Mouse (Mus musculus) MEL-GATA-1-ER (cell line): Measurements from ENCODE around the gene Kcnj16.

ENCODE experiments used
- DNase-seq: peaks from one replicate; pipeline ENCODE4 v3.0.0-alpha.2; 2012; ENCODE audit warnings: low read depth; ENCODE audit errors: extremely low read depth

Gene Kcnj16

GRCm38 (mm10) chr11:111056030-111056429 is 88.2 kb downstream of the Kcnj16 start:
- no peak for DNase-seq

GRCm38 (mm10) chr11:111057435-111057834 is 89.6 kb downstream of the Kcnj16 start:
- DNase-seq: no peak

- no peak for DNase-seq
Measured at GRCm38 (mm10) chr11:111059440-111059839, 91.6 kb downstream of the Kcnj16 start.

DNA sequence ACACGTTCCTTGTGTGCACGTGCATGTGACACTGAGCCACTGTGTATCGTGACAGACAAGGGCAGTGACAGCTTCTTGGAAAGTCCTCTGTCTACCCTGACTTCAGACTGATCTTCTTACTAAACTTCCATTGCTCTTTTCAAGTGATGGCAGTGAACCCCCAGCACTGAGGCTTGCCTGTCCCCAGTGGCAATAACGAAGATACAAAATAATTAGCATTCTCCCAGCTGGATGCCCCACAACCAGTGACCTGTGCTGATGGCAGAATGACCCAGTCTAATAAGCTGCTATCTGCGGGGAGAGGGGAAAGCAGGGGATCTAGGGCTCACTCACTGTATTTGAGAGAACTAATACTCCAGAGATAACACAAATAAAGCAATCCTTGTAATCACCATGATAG is 92.4 kb downstream of the Kcnj16 start:
- no peak for DNase-seq

GRCm38 (mm10) chr11:111064751-111065527 is 97.1 kb downstream of the Kcnj16 start:
- no peak for DNase-seq

DNA sequence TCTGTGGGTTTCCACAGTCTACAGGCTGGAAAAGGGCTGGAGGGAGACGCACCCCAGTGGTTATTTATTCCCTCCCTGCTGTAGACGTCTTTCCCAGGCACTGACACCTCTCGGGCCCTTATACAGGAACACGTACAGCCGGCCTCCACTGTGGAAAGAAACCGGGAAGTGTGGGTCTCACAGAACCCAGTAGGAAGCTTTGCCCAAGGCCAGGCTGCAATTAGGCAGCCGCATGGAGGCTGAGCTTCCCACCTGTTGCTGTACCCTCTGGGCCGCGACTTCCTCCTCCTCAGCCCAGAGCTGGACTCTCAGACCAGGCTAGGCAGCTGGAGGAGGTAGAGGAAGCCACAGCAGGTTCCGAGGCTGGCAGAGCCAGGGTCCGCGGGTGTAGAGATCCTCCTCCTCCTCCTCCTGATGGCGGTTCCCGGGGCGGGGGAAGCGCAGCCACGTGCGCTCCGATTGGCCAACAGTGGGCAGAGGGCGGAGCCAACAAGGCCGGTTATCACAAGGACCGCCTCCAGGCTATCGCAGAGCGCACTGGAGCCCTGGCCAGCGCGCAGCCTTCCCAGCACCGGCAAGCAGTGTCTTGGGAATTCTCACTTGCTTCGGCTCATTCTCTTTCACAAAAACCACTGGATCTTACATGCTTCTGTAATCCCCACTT is 97.9 kb downstream of the Kcnj16 start, which contains the start of gene Kcnj2:
Kcnj2 (plus strand) TSS at position 530 of the 664 bp plus-strand sequence.
- no peak for DNase-seq

DNA sequence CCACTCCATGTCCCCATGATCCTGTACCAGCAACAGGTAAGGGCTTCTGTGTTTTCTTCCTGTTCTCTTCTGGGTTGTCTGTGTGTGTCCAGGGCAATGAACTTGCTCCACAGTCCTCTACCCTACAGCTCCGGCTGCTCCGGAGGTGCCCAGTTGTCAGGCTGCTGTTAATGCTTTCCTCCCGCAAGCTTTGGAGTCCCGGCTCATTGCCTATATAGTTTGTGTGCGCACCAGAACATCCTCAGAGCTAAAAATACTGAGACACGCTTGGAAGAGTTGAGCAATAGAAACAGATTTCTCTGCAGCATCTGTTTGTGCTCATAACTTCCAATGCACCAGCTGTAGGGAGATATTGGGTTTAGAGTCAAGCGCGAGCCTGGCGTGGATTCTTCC is 98.5 kb downstream of the Kcnj16 start:
- no peak for DNase-seq

DNA sequence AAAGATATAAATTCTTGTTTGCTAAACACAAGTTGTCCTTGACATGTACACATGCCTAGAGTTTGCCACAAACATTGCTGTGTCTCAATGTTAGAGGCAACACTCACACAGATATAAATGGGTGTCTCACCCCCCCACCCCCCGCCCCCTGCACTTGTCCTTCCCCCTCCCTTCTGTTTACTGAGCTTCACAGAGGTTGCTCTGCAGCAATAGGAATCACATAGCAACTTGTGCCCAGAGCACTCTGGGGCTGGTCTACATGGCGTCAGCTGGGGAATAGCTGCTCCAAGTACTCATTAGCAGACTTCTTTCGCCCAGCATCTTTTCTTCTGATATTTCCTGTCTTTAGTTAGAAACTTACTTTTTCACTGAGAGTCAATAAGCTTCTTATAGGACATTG is 100.0 kb downstream of the Kcnj16 start:
- DNase-seq: no peak

- DNase-seq: no peak
Measured at GRCm38 (mm10) chr11:111070460-111070859, 102.6 kb downstream of the Kcnj16 start.

DNA sequence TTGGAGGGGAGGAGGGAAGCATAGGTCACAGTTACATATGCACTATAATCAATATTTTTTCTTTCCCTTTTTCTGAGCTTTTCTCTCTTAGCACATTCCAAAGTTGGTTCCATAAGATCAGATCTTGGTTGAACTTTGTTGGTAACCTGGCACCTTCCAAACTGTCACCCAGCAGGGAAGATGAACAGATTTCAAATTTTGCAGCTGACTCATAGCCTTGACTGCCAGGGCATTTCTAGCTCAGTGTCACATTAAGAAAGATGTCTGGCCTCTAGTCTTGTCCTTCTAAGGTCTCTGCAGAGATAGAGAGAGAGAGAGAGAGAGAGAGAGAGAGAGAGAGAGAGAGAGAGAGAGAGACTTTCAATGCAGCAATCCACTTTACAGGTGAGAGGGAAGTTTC is 106.3 kb downstream of the Kcnj16 start:
- DNase-seq: no peak
